Mouse (Mus musculus) heart, embryonic 12.5 days (tissue): ENCODE results near the gene Tmem132c. TPM values are rescaled to one million over a fixed set of nuclear protein-coding genes. Genes with fewer than 3 reads are reported as not detected.

ENCODE experiments used
- ATAC-seq: fragments of 200-750 bp; cut with Nextera tagmentation; 2 replicates; pipeline ENCODE4 v1.8.0; 2017; ENCODE audit warnings: moderate TSS enrichment, moderate library complexity; ENCODE audit not compliant: insufficient number of reproducible peaks, low FRiP score
- H3K27ac ChIP-seq: fragments of 300-500 bp; sonication (generic); 2 replicates; pipeline ENCODE4 v1.5.1; 2016; ENCODE audit warnings: mild to moderate bottlenecking, moderate library complexity; ENCODE audit not compliant: poor library complexity, severe bottlenecking
- H3K27me3 ChIP-seq: fragments of 300-500 bp; sonication (generic); replicated peaks from 2 replicates; pipeline ENCODE4 v1.6.1; 2016; ENCODE audit warnings: mild to moderate bottlenecking, moderate library complexity
- H3K36me3 ChIP-seq: fragments of 300-500 bp; sonication (generic); 2 replicates; pipeline ENCODE4 v1.6.1; 2016; ENCODE audit warnings: mild to moderate bottlenecking, moderate library complexity
- H3K4me1 ChIP-seq: fragments of 300-500 bp; sonication (generic); replicated peaks from 2 replicates; pipeline ENCODE4 v1.6.1; 2016; ENCODE audit warnings: mild to moderate bottlenecking
- H3K4me2 ChIP-seq: fragments of 300-500 bp; sonication (generic); 2 replicates; pipeline ENCODE4 v1.6.1; 2016; ENCODE audit warnings: mild to moderate bottlenecking, moderate library complexity
- H3K4me3 ChIP-seq: fragments of 300-500 bp; sonication (generic); 2 replicates; pipeline ENCODE4 v1.5.1; 2016; ENCODE audit warnings: mild to moderate bottlenecking
- H3K9ac ChIP-seq: fragments of 300-500 bp; sonication (generic); 2 replicates; pipeline ENCODE4 v1.6.1; 2016; ENCODE audit warnings: mild to moderate bottlenecking, moderate library complexity
- H3K9me3 ChIP-seq: fragments of 300-500 bp; sonication (generic); replicated peaks from 2 replicates; pipeline ENCODE4 v1.6.1; 2016; ENCODE audit warnings: mild to moderate bottlenecking, moderate library complexity
- WGBS: fragments of 180-500 bp; shearing (Covaris S2); methylation state at CpG from one replicate; pipeline ENCODE4 v1.1.7; 2016; 5-methylcytosine and 5-hydroxymethylcytosine counted together
- polyA plus RNA-seq: library from polyadenylated mRNA; unstranded; fragments of >200 nt; fragmentation: Nextera tagmentation; extraction: Ambion mirVana; gene quantifications from 2 replicates; pipeline ENCODE4 v1.2.1, GENCODE M21; 2016

Gene Tmem132c
- polyA plus RNA-seq, 1 experiment from 2014 or later, result 3.4 TPM

DNA sequence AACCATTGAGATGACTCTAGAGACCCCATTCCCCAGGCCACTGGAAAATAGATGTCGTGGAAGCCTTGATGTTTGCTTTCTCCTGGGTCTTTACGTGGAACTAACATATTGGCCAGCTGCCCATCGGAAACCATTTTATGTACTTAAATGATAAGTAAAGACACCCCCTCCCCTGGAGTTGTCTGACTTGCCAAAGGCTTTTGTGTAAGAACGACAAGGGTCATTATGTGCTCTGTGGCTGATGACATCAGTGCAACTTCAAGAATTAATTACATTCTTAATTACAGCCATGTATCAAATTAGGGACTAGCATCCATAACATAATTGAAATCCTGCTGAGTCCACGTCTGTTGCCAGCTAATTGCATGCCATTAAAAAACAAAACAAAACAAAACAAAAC lies 45.3 kb downstream of the Tmem132c start:
- Histone ChIP-seq H3K9me3 (peaks cover 3% of the 10 kb centered on the region; the same call in 1 of the 2 replicates), H3K4me2 (no peak overlapping the region), H3K9ac (no peak overlapping the region), H3K4me3 (no peak overlapping the region), H3K36me3 (no peaks in the 10 kb centered on the region), H3K27ac (no peak overlapping the region), H3K4me1 (peaks cover 15% of the 10 kb centered on the region), H3K27me3 (no peaks in the 10 kb centered on the region)
- ATAC-seq, result no peak
- 67% methylated on average over 5 of the region's 5 CpGs for WGBS

DNA sequence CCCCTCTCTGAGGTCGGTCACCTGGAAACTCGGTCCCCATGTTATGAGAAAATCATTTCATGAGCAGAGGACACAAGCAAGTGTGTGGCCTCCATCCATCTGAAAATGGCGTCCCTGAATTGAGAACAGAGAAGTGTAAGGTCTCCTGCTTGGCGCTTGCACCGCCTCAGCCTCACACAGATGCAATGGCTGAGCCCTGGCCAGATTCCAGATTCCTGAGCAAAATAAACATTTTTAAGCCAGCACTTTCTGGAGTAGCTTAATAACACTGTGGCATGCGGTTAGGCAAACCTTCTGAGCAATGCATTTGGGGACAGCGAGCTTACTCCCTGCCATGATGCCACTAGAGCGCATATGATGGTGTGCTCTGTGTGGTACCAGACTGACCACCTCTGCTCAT lies 48.1 kb downstream of the Tmem132c start:
- 85% methylated on average over 8 of the region's 8 CpGs for WGBS
- Histone ChIP-seq H3K4me3 (no peak overlapping the region), H3K36me3 (no peaks in the 10 kb centered on the region), H3K27ac (no peak overlapping the region), H3K4me2 (no peak overlapping the region), H3K4me1 (0 out of 2 replicates have a peak, but pooled peaks cover 3% of the 10 kb centered on the region), H3K27me3 (no peaks in the 10 kb centered on the region), H3K9ac (no peak overlapping the region), H3K9me3 (peaks cover 6% of the 10 kb centered on the region; the same call in 1 of the 2 replicates)
- no peak for ATAC-seq

DNA sequence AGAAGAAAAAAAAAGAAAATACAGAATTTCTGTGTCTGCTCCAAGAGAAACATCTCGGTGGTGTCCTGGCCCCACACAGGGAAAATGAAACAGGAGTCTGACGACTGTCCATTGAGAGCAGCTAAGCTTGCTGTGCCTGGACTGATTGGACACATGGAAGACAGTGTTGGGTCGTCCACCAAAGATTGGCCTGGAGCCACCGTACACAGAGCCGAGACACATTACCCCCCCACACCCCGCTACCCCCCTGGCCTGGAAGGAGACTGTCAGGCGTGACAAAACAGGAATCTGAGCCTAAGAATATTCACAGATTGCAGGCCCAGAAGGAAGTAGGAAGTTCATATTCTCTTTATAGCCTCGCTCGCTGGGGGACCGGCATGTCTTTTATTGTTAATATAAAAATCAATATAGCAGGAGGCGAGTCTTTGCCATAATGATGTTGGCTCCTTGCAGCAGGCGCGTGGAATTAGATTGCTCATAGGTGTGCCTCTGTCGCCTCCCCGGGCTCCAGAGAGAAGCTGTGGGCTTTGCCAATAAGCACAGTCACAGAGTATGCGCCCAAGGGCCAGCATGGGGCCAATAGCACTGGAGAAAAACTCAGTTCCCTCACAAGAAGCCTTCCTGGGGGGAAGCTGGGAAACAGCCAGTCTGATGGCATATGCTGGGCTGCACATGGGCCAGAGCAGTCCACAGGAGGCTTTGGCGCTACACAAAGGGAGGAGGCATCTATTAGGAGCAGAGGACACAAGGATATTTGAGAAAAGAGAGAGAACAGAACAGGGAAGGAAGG lies 49.0 kb downstream of the Tmem132c start:
- Histone ChIP-seq H3K36me3 (no peaks in the 10 kb centered on the region), H3K4me2 (0 out of 2 replicates have a peak overlapping the region, but pooled peaks have one; percentile 29), H3K4me1 (0 out of 2 replicates have a peak, but pooled peaks cover 3% of the 10 kb centered on the region), H3K9ac (no peak overlapping the region), H3K27me3 (no peaks in the 10 kb centered on the region), H3K4me3 (no peak overlapping the region), H3K27ac (peak overlapping the region; percentile 41; the same call in 1 of the 2 replicates), H3K9me3 (peaks cover 6% of the 10 kb centered on the region; the same call in 1 of the 2 replicates)
- 66% methylated on average over 17 of the region's 17 CpGs for WGBS
- peak; percentile 73 for ATAC-seq

DNA sequence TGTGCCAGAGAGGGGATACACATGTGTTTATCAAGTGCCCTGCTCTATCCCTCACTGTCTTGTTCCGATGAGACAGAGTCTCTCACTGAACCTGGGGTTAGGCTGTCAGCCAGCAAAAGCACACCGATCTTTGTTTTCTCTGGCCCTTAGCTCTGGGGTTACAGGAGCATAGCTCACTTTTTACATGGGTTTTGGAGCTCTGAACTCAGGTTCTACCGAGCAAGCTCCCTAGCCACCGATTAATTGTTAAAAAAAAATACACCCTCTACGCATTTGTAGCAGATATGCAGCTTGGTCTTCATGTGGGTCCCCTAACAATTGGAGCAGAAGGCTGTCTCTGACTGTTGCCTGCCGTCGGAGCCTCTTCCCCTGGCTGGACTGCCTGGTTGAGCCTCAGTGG lies 50.0 kb downstream of the Tmem132c start:
- Histone ChIP-seq H3K36me3 (no peaks in the 10 kb centered on the region), H3K4me3 (no peak overlapping the region), H3K4me1 (0 out of 2 replicates have a peak, but pooled peaks cover 3% of the 10 kb centered on the region), H3K4me2 (no peak overlapping the region), H3K27me3 (no peaks in the 10 kb centered on the region), H3K9me3 (peaks cover 6% of the 10 kb centered on the region; the same call in 1 of the 2 replicates), H3K27ac (no peak overlapping the region), H3K9ac (no peak overlapping the region)
- 71% methylated on average over 7 of the region's 7 CpGs for WGBS
- no peak for ATAC-seq

DNA sequence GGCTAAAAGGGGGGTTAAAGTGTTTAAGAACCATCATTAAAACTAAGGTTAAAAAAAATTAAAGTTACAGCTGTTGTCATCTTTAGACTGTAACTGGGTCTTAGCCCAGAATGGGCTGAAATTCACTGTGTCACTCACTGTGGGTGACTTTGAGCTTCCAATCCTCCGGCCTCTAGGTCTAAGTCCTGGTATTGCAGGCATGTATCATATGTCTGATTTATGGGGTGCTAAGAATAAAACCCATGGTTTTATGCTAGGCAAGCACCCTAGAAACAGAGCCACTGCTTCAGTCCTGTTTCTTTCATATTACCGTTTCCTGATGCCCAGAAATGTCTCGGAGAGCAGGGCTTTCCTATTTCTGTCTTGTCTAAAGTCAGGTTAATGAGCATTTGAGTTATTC lies 52.1 kb downstream of the Tmem132c start:
- Histone ChIP-seq H3K27me3 (no peaks in the 10 kb centered on the region), H3K9me3 (peaks cover 6% of the 10 kb centered on the region; the same call in 1 of the 2 replicates), H3K36me3 (no peaks in the 10 kb centered on the region), H3K27ac (no peak overlapping the region), H3K4me3 (no peak overlapping the region), H3K4me2 (no peak overlapping the region), H3K9ac (no peak overlapping the region), H3K4me1 (peaks cover 9% of the 10 kb centered on the region; the same call in 1 of the 2 replicates)
- 85% methylated on average over 3 of the region's 3 CpGs for WGBS
- ATAC-seq, result no peak

DNA sequence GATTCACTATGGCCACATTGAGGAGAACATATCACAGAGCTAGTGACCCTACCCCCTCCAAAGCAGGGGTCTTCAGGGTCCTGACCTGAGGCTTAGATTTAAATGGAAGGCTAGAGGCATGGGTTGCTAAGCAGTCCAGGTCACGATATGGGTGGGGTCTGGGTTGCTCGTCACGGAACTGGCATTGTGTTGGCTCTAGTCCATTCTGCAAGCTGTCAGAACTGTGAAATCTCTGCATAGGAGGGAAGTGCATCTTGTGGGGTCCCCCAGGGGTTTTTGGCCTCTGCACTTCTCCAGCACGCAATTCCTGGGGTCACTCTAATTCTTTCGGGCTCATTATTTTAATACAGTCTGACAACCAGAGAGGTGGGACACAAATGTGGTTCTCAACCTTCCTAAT lies 55.9 kb downstream of the Tmem132c start:
- H3K4me3 ChIP-seq, result no peak overlapping the region
- no peak overlapping the region for H3K27ac ChIP-seq
- ATAC-seq, result no peak
- H3K4me1 ChIP-seq, result peaks cover 28% of the 10 kb centered on the region
- 0 out of 2 replicates have a peak, but pooled peaks cover 3% of the 10 kb centered on the region for H3K9me3 ChIP-seq
- H3K27me3 ChIP-seq, result no peaks in the 10 kb centered on the region
- WGBS, result 75% methylated on average over 5 of the region's 5 CpGs
- H3K9ac ChIP-seq, result no peak overlapping the region
- H3K36me3 ChIP-seq, result no peaks in the 10 kb centered on the region
- H3K4me2 ChIP-seq, result no peak overlapping the region

DNA sequence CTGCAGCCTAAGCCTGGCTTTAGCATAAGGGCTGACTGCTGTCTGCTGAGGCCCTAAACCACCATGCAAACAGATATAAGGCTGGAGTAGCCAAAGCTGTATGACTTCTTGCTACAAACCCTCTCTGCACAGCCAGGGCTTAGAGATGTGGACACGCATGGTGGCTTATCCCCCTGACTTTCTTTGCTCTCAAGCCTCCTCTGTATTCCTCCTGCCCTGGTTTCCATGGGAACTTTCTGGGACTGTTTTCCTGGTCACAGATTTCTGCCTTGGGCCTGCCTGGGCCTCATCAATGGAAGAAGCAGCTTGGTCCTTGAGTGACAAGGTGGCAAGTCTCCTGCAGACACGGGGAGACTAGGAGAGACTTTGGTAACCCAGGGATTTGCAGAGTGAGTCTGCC lies 56.5 kb downstream of the Tmem132c start:
- peaks cover 28% of the 10 kb centered on the region for H3K4me1 ChIP-seq

DNA sequence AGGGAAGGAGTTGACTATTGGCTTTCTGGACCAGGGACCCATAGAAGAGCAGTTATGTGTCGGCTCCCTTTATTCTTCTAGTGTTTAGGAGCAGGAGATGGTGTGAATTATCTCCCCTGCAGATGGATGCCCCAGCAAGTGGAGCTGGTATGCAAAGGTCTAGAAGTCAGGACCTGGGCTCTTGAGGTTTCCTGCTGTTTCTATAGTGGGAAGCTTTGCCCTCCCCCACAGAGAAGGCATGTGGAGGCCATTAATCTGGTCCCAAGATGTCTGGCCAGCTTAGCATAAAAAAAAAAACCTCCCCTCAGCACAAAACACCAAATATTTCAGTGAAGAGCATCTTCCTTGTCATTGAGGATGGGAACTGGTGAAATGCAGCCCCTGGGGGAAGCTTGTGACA lies 57.4 kb downstream of the Tmem132c start:
- no peak overlapping the region for H3K4me2 ChIP-seq
- 0 out of 2 replicates have a peak, but pooled peaks cover 3% of the 10 kb centered on the region for H3K9me3 ChIP-seq
- H3K36me3 ChIP-seq, result no peaks in the 10 kb centered on the region
- WGBS, result 45% methylated on average over 1 of the region's 1 CpGs
- H3K4me3 ChIP-seq, result no peak overlapping the region
- no peak overlapping the region for H3K9ac ChIP-seq
- peaks cover 28% of the 10 kb centered on the region for H3K4me1 ChIP-seq
- no peak for ATAC-seq
- H3K27me3 ChIP-seq, result no peaks in the 10 kb centered on the region
- H3K27ac ChIP-seq, result no peak overlapping the region

More for the DNA sequence above, 56.5 kb downstream of the Tmem132c start:
- Histone ChIP-seq H3K27ac (no peak overlapping the region), H3K4me3 (no peak overlapping the region), H3K9ac (no peak overlapping the region), H3K36me3 (no peaks in the 10 kb centered on the region), H3K4me2 (no peak overlapping the region), H3K27me3 (no peaks in the 10 kb centered on the region), H3K9me3 (0 out of 2 replicates have a peak, but pooled peaks cover 3% of the 10 kb centered on the region)
- 39% methylated on average over 2 of the region's 2 CpGs for WGBS
- no peak for ATAC-seq

DNA sequence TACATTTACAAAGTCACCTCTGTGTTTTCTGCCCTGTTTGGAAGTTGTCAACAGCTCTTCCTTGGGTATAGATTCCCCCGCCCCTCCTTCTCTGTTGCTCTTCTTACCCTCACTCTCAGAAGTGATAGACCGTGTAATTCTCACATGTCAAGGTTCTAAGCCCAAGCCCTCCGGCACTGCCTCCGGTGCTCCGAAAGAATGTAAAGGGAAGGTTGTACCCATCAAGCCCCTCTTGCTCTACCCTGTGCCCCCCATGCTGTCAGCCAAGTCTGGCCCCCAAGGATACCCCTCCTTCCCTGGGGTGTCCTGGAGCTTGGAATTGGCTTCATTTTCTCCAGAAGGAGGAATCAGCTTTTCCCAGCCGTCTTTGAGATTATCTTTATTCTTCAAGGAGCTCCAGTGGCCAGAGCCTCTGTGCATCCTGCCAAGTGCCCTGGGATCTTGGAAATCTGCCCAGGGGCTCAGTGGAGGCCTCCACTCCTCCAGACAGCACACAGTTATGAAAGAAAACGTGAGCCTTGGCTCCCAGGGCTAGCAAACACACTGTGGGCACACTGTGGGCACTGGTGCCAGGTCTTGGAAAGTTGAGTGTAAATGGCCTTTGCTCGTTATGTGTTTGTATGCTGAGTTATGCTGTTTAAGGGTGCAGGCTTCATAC lies 59.1 kb downstream of the Tmem132c start:
- H3K27me3 ChIP-seq, result no peaks in the 10 kb centered on the region
- H3K27ac ChIP-seq, result peak overlapping the region; percentile 52; the same call in 1 of the 2 replicates
- no peak for ATAC-seq
- H3K9me3 ChIP-seq, result no peaks in the 10 kb centered on the region
- 0 out of 2 replicates have a peak overlapping the region, but pooled peaks have one; percentile 21 for H3K4me2 ChIP-seq
- no peak overlapping the region for H3K4me3 ChIP-seq
- no peak overlapping the region for H3K9ac ChIP-seq
- H3K36me3 ChIP-seq, result no peaks in the 10 kb centered on the region
- WGBS, result 44% methylated on average over 8 of the region's 8 CpGs
- H3K4me1 ChIP-seq, result peaks cover 28% of the 10 kb centered on the region

DNA sequence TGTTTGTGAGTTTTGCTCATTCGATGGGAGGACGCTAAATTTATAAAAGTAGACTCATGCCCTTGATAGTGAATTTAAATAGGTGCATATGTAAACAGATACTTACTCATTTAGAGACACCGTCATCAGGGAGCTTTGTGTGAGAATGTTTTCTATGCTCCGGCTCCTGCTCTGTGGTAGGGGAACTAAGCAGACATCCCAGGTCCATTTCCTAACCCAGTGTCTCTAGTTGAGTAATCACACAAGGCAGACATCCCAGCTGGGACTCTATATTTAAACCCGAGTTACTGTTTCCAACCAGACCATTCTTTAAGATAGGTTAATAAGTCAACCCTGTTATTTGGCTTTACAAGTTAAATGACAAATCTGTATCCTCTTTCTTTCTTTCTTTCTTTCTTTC lies 63.7 kb downstream of the Tmem132c start:
- Histone ChIP-seq H3K4me2 (no peak overlapping the region), H3K4me1 (peaks cover 10% of the 10 kb centered on the region), H3K9ac (no peak overlapping the region), H3K4me3 (no peak overlapping the region), H3K36me3 (no peaks in the 10 kb centered on the region), H3K27ac (no peak overlapping the region), H3K9me3 (no peaks in the 10 kb centered on the region), H3K27me3 (no peaks in the 10 kb centered on the region)
- 72% methylated on average over 5 of the region's 5 CpGs for WGBS
- ATAC-seq, result no peak

DNA sequence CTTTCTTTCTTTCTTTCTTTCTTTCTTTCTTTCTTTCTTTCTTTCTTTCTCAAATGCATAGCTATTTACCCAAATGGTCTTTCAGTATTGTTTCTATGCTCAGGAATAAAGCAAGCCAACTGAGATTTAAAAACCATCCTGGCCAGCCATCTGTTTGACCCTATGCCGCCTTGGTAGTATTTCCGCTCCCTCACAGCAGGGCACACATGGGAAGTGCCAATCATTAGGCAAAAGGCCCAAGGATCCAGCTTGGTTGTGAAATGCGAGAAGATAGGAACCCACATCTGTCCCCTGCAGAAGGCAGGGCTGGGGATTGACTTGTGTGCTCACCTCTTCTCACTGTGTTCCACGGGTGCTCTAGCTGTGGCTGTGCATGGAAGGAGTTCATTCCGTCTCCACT lies 64.1 kb downstream of the Tmem132c start:
- Histone ChIP-seq H3K9me3 (no peaks in the 10 kb centered on the region), H3K36me3 (no peaks in the 10 kb centered on the region), H3K4me2 (no peak overlapping the region), H3K9ac (no peak overlapping the region), H3K27me3 (no peaks in the 10 kb centered on the region), H3K4me3 (no peak overlapping the region), H3K4me1 (peaks cover 10% of the 10 kb centered on the region), H3K27ac (no peak overlapping the region)
- ATAC-seq, result no peak
- WGBS, result 39% methylated on average over 5 of the region's 5 CpGs
